Comparison of ENCODE assay signal across 8 mouse cellular contexts in genomic region chr6:103746103-103746502, GRCm38 (mm10).
DNase-seq lines count a peak whose midpoint lies in the region; ATAC-seq and TF ChIP-seq lines count a peak whose summit lies in the region.
"Had no signal": no experiment of that assay in that cellular context is flagged by ENCODE, and none has a peak within 500 bp of the region (broad histone marks: within the 10 kb centered on the region; RNA-seq: fewer than 3 reads in every experiment).

No protein-coding gene starts in this region.

- no peaks in the 10 kb centered on the region for H3K27me3 ChIP-seq in kidney, embryonic 15.5 days
- H3K27me3 ChIP-seq in embryonic facial prominence, embryonic 14.5 days (replicated peaks; ENCODE audit: control insufficient read depth, insufficient read depth, low read length), result no peaks in the 10 kb centered on the region
- no peaks in the 10 kb centered on the region for H3K27me3 ChIP-seq in midbrain, postnatal 0 days (ENCODE audit: insufficient read depth, low read length)

- no peaks in the 10 kb centered on the region for H3K4me1 ChIP-seq in kidney, embryonic 15.5 days
- H3K4me1 ChIP-seq in embryonic facial prominence, embryonic 14.5 days (ENCODE audit: control insufficient read depth, insufficient read depth, low read length), result no peaks in the 10 kb centered on the region
- no peaks in the 10 kb centered on the region for H3K4me1 ChIP-seq in midbrain, postnatal 0 days (ENCODE audit: insufficient read depth, low read length)

- no peaks in the 10 kb centered on the region for H3K36me3 ChIP-seq in kidney, embryonic 15.5 days
- H3K36me3 ChIP-seq in embryonic facial prominence, embryonic 14.5 days (ENCODE audit: control insufficient read depth, insufficient read depth, low read length), result no peaks in the 10 kb centered on the region
- no peaks in the 10 kb centered on the region for H3K36me3 ChIP-seq in midbrain, postnatal 0 days (ENCODE audit: insufficient read depth, low read length)

- no peak overlapping the region for H3K4me2 ChIP-seq in kidney, embryonic 15.5 days
- H3K4me2 ChIP-seq in embryonic facial prominence, embryonic 14.5 days (ENCODE audit: low read depth, low read length), result no peak overlapping the region
- H3K4me2 ChIP-seq in midbrain, postnatal 0 days (ENCODE audit: low read depth, low read length, poor library complexity, severe bottlenecking), result no peak overlapping the region

- peak; percentile 70 for TF ChIP-seq CTCF in midbrain, postnatal 0 days (IDR thresholded peaks at IDR 0.05)

- no peaks in the 10 kb centered on the region for H3K9me3 ChIP-seq in kidney, embryonic 15.5 days (replicated peaks)
- H3K9me3 ChIP-seq in embryonic facial prominence, embryonic 14.5 days (ENCODE audit: control insufficient read depth, low read length), result no peaks in the 10 kb centered on the region
- no peaks in the 10 kb centered on the region for H3K9me3 ChIP-seq in midbrain, postnatal 0 days (ENCODE audit: low read length)

- no peak overlapping the region for H3K4me3 ChIP-seq in kidney, embryonic 15.5 days (replicated peaks)
- no peak overlapping the region for H3K4me3 ChIP-seq in embryonic facial prominence, embryonic 14.5 days (ENCODE audit: low read depth, low read length)
- no peak overlapping the region for H3K4me3 ChIP-seq in midbrain, postnatal 0 days (ENCODE audit: low read depth, low read length)
- H3K4me3 ChIP-seq: erythroblast, embryonic 14.5 days had no signal

- no peak overlapping the region for H3K27ac ChIP-seq in kidney, embryonic 15.5 days
- H3K27ac ChIP-seq in embryonic facial prominence, embryonic 14.5 days (replicated peaks; ENCODE audit: low read depth, low read length), result no peak overlapping the region
- no peak overlapping the region for H3K27ac ChIP-seq in midbrain, postnatal 0 days (ENCODE audit: low read depth, low read length)

- H3K9ac ChIP-seq in kidney, embryonic 15.5 days, result no peak overlapping the region
- no peak overlapping the region for H3K9ac ChIP-seq in embryonic facial prominence, embryonic 14.5 days (ENCODE audit: low read depth, low read length)
- H3K9ac ChIP-seq in midbrain, postnatal 0 days (replicated peaks; ENCODE audit: low read length, poor library complexity, severe bottlenecking), result no peak overlapping the region

- 34% methylated on average over 4 of the region's 4 CpGs for WGBS in kidney, embryonic 15.5 days
- 28% methylated on average over 4 of the region's 4 CpGs for WGBS in embryonic facial prominence, embryonic 14.5 days
- 38% methylated on average over 4 of the region's 4 CpGs for WGBS in midbrain, postnatal 0 days

- ATAC-seq in kidney, embryonic 15.5 days (replicated peaks; ENCODE audit: low FRiP score), result no peak
- no peak for ATAC-seq in embryonic facial prominence, embryonic 14.5 days (ENCODE audit: low read depth)
- ATAC-seq in midbrain, postnatal 0 days (ENCODE audit: low FRiP score), result no peak

- peak; percentile 6 for DNase-seq in kidney, adult 18-20 months
- peak; percentile 69 for DNase-seq in 416B (ENCODE audit: low read depth)
- peak; percentile 7 for DNase-seq in CD4-positive helper T cell, adult 2 months (ENCODE audit: low read depth, low spot score)
- peak; percentile 13 for DNase-seq in embryonic facial prominence, embryonic 14.5 days (ENCODE audit: low spot score)
- peak; percentile 69 for DNase-seq in midbrain, postnatal 0 days (ENCODE audit: low spot score)
- DNase-seq in heart, adult 8-10 months (ENCODE audit: low spot score), result no peak
